Mouse (Mus musculus): ENCODE measurements around the gene Ccnl2. TPM values are rescaled to one million over a fixed set of nuclear protein-coding genes. Genes with fewer than 3 reads are reported as not detected.

Gene Ccnl2
- 10 to 100 TPM; 79.4 to 94.2 TPM for total RNA-seq (2021)
- long read RNA-seq, experiment 1, full-length matches to known transcripts: 74 of 145 reads
- long read RNA-seq, experiment 1, partial matches to known transcripts: 36 of 145 reads
- long read RNA-seq, experiment 1, other reads (novel, unspliced or antisense): 35 of 145 reads
- long read RNA-seq, experiment 2, full-length matches to known transcripts: 69 of 155 reads
- long read RNA-seq, experiment 2, partial matches to known transcripts: 55 of 155 reads
- long read RNA-seq, experiment 2, other reads (novel, unspliced or antisense): 31 of 155 reads

GRCm38 (mm10) chr4:155811929-155812664 is at the start of gene Ccnl2:
Gene Ccnl2 (plus strand): TSS chr4:155812489.
- DNase-seq (ENCODE audit: low spot score in 2 of 2): peak; percentile 92 to 94
- H3K27ac ChIP-seq: peak within 1 kb of the TSS; percentile 96
- TF ChIP-seq CTCF (conservative IDR thresholded peaks at IDR 0.05): 0 out of 2 replicates have a peak, but pooled peaks have one; percentile 5

GRCm38 (mm10) chr4:155769496-155769879 is 42.8 kb upstream of the Ccnl2 start:
- DNase-seq (ENCODE audit: low spot score in 2 of 2): no peak
- no peak for TF ChIP-seq CTCF (conservative IDR thresholded peaks at IDR 0.05)
- Histone ChIP-seq H3K27ac (peak overlapping the region; percentile 88), H3K4me3 (peak overlapping the region; percentile 68)

More at GRCm38 (mm10) chr4:155811929-155812664, at the start of gene Ccnl2:
- H3K4me3 ChIP-seq: peak within 1 kb of the TSS; percentile 98

- peak; percentile 83 for TF ChIP-seq CTCF (conservative IDR thresholded peaks at IDR 0.05)
- Histone ChIP-seq H3K4me3 (peak overlapping the region; percentile 68), H3K27ac (peak overlapping the region; percentile 88)
- peak; percentile 76 to 93 for DNase-seq (ENCODE audit: low spot score in 2 of 2)
Observed at GRCm38 (mm10) chr4:155769880-155770512, 42.3 kb upstream of the Ccnl2 start.

- H3K27ac ChIP-seq: peak overlapping the region; percentile 88
- TF ChIP-seq CTCF (conservative IDR thresholded peaks at IDR 0.05): no peak
- H3K4me3 ChIP-seq: peak overlapping the region; percentile 68
- peak in 1 of 2 experiments; percentile 41 for DNase-seq (ENCODE audit: low spot score in 2 of 2)
Observed at GRCm38 (mm10) chr4:155770626-155771025, 41.7 kb upstream of the Ccnl2 start.

GRCm38 (mm10) chr4:155771706-155772105 is 40.6 kb upstream of the Ccnl2 start:
- no peak for DNase-seq (ENCODE audit: low spot score in 2 of 2)
- no peak overlapping the region for H3K27ac ChIP-seq
- TF ChIP-seq CTCF (conservative IDR thresholded peaks at IDR 0.05): no peak
- H3K4me3 ChIP-seq: no peak overlapping the region; the same call in 1 of the 2 replicates

- Histone ChIP-seq H3K4me3 (peak overlapping the region; percentile 53; the same call in 1 of the 2 replicates), H3K27ac (no peak overlapping the region; the same call in 1 of the 2 replicates)
- no peak for TF ChIP-seq CTCF (conservative IDR thresholded peaks at IDR 0.05)
- DNase-seq (ENCODE audit: low spot score in 2 of 2): no peak
Observed at GRCm38 (mm10) chr4:155772786-155773185, 39.5 kb upstream of the Ccnl2 start.

GRCm38 (mm10) chr4:155773335-155774078 is 38.8 kb upstream of the Ccnl2 start:
- Histone ChIP-seq H3K27ac (peak overlapping the region; percentile 88), H3K4me3 (peak overlapping the region; percentile 53)
- no peak for DNase-seq (ENCODE audit: low spot score in 2 of 2)
- TF ChIP-seq CTCF (conservative IDR thresholded peaks at IDR 0.05): no peak

GRCm38 (mm10) chr4:155774280-155774754 is 38.0 kb upstream of the Ccnl2 start, which contains the start of gene Vwa1:
Gene Vwa1 (minus strand): TSS chr4:155774698.
- Histone ChIP-seq H3K27ac (peak within 1 kb of the TSS; percentile 88), H3K4me3 (peak within 1 kb of the TSS; percentile 53)
- no peak for TF ChIP-seq CTCF (conservative IDR thresholded peaks at IDR 0.05)
- peak; percentile 81 to 87 for DNase-seq (ENCODE audit: low spot score in 2 of 2)

- Histone ChIP-seq H3K27ac (peak overlapping the region; percentile 88), H3K4me3 (peak overlapping the region; percentile 53)
- TF ChIP-seq CTCF (conservative IDR thresholded peaks at IDR 0.05): no peak
- DNase-seq (ENCODE audit: low spot score in 2 of 2): peak in 1 of 2 experiments; percentile 41
Observed at GRCm38 (mm10) chr4:155774971-155775740, 37.1 kb upstream of the Ccnl2 start.

GRCm38 (mm10) chr4:155775855-155776254 is 36.4 kb upstream of the Ccnl2 start:
- H3K27ac ChIP-seq: peak overlapping the region; percentile 88
- no peak overlapping the region for H3K4me3 ChIP-seq
- no peak for TF ChIP-seq CTCF (conservative IDR thresholded peaks at IDR 0.05)
- no peak for DNase-seq (ENCODE audit: low spot score in 2 of 2)

GRCm38 (mm10) chr4:155776704-155777335 is 35.5 kb upstream of the Ccnl2 start:
- TF ChIP-seq CTCF (conservative IDR thresholded peaks at IDR 0.05): no peak
- H3K27ac ChIP-seq: peak overlapping the region; percentile 79
- no peak overlapping the region for H3K4me3 ChIP-seq
- DNase-seq (ENCODE audit: low spot score in 2 of 2): no peak

All from layer of hippocampus, adult 2 months (tissue).